Mouse (Mus musculus) MEL-GATA-1-ER (cell line): ENCODE measurements around the gene Lpin2.

Experiments used
- DNase-seq: peaks from one replicate; pipeline ENCODE4 v3.0.0-alpha.2; 2012; ENCODE audit warnings: low read depth; ENCODE audit errors: extremely low read depth

The Lpin2 gene

DNA sequence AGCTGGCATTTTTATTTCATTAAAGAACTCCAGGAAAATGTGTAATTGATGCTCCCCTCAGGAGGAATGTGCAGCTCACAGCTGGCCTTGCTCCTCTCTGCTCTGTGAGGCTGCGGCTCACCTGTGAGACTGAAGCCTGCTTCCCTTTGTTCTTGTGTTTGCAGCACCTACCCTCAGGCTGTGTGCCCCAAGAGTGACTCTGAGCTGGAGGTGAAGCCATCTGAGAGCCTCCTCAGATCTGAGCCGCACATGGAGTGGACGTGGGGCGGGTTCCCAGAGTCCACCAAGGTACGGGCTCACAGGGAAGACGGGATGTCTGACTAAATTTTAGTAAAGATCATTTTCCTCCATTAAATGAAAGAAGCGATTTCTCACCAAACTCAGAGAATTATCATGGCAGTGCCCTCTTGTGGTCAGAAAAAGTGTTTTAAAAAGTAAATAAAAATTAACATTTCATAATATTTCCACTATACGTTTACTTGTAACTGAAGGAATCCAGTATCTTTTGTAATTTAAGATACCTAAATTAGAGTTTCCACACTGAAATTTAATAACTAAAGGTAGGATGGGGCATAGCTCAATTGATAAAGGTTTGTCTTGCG lies 47.8 kb downstream of the Lpin2 start:
- DNase-seq: no peak

DNA sequence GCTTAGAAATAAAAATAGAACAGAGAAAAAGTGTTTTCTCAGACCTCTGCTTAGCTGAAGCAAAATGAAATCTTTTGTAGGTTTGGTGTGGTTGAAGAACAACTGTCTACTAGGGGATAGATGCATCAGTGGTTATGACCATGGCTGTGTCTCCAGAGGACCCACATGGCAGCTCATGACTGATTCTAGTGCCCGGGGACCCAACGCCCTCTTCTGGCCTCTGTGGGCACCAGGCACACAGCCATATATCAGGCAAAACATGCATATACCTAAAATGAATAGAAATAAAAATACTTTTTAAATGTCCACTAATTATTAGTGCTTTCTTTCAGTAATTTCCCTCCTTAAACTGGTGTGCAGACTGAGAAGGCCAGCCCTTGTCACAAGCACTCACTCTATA lies 49.6 kb downstream of the Lpin2 start:
- no peak for DNase-seq

DNA sequence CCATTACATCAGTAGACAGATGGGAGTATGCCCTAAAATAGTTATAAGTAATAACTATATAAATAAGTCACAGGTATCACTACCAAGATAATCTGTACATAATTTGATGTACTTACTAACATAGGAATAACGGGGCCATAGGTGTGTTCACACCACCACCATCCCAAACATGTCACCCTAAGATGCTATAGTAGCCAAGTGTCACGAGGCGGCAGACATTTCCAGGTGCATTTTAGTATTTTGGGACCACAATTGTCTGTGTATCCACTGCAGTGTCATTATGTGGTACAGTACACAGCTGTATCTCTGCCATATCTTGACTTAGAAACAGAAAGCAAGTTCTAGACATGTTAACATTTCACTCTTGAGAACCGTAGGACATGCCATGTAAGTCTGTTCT lies 50.9 kb downstream of the Lpin2 start:
- no peak for DNase-seq

DNA sequence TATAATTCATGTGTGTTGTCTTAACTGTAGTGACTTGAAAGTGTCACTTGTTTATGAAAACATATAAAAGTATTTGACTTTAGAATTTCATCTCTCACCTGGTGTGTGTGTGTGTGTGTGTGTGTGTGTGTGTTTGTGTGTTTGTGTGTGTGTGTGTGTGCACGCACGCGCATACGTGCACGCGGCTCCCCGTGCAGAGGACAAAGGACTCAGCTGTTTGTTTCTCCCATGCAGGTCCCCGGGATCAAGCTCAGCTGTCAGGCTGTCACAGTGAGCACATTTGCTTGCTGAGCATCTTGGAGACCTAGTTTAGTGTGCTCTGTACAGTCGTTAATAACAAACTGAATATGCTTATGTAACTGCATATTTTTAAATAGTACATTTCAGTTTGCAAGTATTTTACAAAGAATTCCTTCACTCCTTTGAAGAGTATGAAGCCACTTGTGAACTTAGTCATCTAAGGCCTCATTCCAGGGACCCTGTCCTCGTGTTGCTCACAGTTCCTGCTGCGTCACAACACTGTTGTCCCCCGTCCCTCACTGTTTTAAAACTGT lies 51.8 kb downstream of the Lpin2 start:
- no peak for DNase-seq

DNA sequence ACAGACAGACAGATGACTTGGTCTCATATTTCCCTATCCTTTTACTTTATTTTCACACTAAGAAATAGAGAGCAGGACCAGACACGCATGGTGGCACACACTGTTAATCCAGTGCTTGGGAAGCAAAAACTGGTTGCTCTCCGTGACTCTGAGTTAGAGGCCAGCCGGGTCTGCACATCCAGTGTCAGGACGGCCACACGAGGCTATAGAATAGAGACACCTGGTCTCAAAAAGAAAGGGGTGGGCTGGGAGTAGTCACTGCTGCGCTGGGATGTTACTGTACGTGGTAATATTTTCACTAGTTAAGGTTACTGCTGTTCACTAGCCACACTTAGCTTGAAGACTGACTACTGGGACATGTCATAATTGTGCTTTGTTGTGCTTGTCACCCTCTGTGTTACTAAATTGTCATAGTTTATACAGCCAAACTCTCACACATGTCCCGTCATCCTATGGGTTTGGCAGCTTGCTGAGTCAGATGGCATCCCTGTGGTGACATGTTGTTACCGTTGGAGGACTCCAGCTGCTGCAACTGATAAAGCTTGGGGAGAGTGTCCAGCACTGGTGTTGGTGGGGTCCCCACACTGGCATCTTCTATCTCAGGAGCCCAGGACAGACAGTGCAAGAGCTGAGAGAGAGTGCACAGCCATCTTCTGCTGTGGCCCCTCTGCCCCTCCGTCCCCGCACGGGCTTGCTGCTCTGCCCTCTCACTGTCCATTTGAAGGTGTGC lies 53.0 kb downstream of the Lpin2 start:
- peak; percentile 75 for DNase-seq

DNA sequence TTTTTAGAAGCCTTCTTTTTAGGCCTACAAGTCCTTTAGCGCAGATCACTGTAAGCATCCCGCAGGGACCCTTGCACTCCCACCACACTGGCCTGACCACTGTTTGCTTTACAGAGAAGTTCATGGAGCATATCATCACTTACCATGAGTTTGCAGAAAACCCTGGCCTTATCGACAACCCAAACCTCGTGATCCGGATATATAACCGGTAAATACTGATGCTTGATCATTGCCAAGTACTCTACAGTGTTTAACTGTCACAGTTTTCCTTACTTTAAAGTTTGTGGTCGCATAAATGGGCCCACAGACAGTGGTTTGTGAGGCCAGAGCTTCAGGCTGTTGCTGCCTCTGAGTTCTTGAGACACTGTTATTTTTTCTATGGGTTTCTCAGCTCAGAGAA lies 56.1 kb downstream of the Lpin2 start:
- no peak for DNase-seq

DNA sequence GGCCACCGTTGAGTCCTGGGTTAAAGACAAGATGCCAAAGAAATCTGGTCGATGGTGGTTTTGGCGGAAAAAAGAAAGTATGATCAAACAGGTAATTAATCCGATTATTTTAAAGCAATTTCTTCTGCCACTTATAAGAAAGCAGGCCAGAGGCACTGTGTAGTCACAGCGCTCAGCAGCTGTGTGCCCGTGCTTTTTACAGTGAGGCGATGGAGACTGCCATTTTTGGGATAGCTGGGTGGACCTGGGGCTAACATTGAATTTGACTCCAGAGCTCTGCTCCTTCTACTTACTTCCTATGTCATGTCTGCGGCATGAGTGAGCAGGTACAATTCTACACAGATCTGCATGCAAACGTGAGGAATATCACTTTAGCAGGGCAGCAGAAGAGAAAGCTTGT lies 58.5 kb downstream of the Lpin2 start:
- DNase-seq: no peak

DNA sequence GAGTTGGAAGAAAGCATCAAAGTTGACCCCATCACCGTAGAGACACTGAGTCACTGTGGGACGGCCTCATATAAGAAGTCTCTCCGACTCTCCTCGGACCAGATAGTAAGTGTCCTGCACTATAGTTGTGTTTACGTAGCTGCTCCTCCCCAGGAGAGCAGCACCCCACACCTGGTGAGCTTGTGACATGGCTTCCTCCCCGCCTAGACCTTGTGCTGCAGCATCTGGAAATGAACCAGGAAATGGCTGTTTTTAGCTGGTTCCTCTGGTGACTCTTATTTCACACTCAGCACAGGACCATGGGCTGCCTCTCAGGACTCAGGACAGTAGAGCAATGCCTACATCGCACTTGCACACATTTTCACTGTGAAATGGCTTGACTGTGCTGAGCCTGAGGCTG lies 60.3 kb downstream of the Lpin2 start:
- no peak for DNase-seq

DNA sequence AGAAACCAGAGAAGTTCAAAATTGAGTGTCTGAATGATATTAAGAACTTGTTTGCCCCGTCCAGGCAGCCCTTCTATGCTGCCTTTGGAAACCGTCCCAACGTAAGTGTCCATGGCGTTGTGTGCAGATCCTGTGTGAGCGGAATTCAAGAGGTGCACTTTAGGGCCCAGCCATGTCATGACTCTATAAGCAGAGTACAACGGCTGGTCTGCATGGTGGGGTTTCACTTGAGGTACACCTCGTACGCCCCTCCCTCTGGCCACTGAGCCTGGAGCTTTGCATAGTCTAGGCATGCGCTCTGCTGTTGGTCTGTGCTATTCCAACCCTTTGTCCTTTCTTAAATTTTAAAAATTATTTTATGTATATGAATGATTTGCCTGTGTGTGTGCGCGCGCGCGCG lies 62.8 kb downstream of the Lpin2 start:
- no peak for DNase-seq

DNA sequence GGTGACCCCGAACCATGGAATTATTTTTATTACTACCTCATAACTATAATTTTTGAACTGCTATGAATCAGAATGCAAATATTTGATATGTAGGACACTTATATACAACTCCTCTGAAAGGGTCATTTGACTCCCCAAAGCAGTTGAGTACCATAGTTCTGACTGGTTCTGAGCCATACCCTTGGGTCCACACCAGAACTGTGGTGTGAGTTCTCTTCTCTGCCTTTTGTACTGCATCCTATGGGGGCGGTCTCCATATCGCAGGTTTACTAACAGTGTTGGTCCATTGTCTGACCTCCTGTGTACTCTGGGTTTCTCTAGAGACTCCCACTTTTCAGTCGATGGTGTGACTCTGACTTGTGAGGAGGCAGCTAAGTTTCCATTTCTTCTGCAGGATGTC lies 63.7 kb downstream of the Lpin2 start:
- DNase-seq: no peak

DNA sequence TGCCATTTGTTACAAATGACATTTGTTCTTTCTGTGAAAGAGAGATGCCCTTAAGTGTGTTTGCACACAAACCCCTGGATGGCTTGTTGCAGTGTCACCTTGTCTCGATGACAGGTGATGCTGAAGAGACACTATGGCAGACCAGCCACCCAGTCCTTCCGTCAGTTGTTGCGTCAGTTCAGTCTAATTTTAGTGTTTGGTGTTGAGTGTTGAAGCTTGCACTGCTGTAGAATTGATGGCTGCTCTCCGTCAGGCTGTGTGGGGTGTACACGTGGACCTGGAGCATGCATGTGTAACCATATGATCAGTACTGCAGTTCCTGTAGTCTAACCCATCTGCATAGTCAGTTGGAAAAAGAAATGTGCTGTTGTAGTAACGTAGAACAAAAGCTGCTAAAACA lies 66.6 kb downstream of the Lpin2 start:
- no peak for DNase-seq

DNA sequence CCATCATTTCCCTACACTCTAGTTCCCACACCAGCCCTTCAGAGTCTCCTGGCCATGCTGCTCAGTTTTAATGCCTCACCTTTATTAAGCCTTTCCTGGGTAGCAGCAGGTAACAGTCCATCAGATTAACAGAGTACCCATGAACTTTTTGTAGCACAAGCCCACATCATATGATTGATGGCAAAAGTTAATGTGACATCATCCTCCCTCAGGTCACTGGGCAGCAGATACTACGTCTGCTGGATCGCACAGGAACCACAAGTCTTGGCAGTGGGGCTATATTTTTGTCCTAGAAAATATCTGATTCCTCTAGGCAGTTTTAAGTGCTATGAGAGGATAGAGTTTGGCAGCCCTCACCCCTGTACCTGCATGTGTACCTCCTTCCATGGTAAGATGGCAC lies 67.7 kb downstream of the Lpin2 start:
- no peak for DNase-seq

DNA sequence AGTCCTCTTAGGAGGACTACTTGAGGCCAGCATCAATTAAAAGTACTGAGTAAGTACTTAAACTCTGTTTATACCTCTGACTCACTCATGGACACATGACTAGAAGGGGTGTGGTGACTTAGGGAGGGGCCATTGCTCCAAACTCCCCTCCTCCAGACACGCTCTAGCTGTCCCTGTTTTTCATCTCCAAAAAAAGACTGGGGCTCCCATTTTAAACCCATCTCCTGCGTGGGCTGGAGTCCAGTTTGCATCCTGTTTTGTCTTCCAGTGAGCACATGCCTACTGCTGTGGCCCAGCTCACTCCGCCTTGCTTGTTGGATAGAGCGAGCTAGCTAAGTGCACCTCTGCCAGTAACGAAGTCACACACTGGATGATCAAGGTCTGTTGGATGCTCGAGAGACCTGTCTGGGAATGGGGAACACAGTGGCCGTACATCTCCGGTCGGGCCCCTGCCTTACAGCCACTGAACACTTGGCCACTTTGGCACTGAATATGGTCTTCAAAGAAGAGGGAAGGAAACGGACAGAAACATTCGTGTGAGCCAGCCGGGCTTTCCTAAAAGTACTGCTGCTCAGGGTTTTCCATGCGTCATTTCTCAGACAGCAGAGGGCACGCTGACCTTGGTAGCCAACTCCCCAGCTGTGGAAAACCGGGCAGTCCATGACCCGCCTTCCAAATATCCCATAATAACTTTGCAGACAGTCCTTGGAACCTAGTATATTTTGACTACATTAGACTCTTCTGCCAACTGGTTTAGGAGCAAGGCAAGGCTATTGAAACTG lies 68.7 kb downstream of the Lpin2 start:
- no peak for DNase-seq

DNA sequence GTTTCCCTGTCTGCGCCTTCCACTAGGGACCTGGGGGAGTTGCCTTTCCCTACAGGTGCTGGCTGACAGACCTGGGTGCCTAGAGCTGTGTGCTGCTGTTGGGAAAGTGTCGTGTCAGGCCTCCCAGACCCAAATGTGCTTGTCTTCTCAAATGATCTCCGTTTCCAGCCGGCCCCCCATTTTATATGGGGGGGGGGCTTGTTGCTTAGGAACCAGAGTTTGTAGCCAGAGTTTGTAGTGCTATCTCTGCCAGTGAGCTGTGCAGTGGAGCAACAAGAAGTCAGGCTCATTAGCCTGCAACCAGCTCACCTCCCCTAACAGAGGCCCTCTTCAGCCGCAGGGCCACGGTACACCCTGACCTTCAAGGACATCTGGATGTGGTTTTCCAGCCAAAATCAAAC lies 69.2 kb downstream of the Lpin2 start:
- DNase-seq: no peak

DNA sequence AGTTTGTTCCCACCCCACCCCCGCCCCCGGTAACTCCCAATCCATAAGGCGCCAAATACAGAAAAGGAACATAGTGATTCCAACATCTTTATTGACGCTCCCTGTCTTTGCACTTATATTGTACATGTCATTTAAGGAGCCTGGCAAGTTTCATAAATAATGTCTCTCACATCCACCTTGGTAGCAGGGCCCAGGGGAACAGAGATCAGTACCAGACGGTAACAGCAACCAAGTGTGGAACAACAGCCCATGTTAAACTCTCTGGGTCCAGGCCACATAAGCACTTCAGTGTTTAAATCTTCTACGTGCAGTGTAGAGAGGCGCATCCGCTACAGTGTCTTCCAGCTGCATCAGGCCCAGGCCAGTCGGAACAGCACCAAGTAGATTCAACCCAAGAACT lies 69.7 kb downstream of the Lpin2 start:
- DNase-seq: no peak

DNA sequence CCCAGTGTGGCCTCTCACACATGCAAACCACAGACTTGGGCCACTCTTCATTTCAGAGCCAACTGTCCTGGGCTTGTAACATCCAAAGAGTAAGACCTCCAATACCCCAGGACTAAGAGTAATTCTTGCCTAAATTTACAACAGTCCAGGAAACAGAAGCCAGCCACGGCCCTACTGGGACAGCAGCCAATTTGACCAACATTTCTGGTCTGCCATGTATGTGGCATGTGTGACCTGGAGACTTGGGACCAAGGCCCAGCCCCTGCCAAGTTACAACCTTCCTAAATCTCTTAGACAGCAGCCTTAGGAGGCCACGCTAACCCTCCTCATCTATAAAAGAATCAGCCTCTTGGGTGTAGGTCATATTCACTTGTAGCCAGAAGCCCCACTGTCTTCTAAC lies 71.0 kb downstream of the Lpin2 start:
- no peak for DNase-seq

DNA sequence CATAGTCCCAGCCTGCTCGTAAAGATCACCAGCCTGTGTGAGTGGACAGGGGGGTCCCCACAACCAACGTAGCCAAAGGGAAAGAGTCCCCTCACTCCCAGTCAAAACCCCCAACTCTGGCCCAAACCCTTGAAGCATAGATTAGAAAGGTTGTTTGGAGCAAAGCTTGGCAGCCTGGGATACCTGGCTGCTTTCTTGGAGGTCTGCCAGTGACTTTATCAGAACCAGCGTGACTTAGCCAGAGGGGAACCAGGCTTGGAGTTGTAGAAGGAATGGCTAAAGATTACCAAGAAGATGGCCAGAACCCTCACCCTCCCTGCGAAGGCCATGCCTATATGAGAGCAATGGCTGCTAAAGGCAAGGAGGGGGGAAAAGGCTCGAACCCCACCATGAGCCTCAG lies 71.7 kb downstream of the Lpin2 start:
- no peak for DNase-seq

DNA sequence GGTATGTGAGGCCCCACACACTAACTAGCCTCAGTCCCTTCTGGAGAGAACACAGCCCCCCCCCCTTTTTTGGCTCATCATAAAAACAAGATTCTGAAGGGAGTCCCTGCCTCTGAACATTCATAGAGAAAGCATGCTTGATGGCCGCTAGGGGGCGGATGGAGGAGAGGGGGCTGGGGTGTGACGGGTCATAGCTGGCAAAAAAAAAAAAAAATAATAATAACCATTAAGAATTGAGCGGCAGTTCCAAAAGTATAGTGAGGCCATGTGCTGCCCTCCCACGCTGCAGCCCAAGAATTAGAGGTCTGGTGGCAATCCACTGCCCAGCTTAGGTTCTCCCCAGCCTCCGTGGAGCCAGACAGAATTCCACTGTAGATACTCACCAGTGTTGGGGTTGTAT lies 72.4 kb downstream of the Lpin2 start:
- DNase-seq: no peak

DNA sequence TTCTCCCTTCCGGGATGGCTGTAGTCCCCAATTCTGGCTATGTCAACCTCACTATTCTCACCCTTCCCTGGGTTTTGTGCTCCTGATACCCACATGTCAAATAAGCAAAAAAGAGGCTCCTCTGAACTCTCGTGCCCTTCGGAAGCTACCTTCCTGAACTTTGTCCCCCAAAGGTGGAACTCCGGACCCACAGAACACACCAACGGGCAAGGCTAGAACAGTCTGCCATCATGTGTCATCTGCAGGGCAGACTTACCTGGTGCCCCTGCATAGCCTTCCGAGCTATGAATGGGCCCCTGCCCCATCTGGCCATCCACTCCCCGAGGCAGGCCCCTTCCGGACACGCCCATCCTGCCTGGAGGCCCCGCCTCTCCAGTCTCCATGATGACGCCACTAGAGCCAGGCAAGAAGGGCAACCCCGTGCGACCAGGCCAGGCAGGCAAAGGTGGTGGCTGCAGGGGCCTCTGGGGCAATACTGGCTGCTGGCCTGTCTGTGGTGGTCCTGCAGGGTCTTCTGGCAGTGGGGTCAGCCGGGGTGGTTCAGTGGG lies 73.8 kb downstream of the Lpin2 start:
- DNase-seq: no peak

DNA sequence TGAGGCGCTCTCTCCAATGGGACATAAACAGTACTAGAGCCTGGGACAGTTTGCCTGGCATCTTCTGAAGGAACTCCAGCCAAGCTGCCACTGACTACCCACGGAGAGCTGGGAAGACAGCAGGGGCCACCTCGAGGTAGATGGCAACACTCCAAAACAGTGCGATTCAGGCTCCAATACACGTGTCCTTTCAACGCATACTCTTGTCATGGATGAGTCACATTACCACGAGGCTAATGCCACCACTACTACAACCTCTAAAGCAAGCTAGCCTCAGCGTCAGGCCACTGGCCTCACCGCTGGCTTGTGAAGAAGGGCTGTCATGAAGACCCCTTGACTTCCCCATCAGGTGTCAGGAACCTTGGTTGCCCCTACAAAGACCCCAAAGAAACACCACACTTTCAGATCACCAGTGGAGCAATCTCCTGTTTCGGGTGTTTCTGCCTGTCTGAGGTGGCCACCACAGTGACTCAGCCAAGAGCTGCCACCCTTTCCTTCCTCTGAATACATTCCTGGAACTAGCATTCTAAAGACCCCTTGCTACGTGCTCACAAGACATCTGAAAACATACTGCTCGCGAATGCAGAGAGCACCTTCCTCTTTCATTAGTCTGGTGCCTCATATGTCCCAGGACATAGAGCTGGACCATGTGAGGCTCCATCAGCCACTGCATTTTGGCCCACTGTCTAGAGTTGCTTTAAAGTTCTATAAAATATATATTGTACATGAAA lies 74.6 kb downstream of the Lpin2 start:
- peak; percentile 80 for DNase-seq

DNA sequence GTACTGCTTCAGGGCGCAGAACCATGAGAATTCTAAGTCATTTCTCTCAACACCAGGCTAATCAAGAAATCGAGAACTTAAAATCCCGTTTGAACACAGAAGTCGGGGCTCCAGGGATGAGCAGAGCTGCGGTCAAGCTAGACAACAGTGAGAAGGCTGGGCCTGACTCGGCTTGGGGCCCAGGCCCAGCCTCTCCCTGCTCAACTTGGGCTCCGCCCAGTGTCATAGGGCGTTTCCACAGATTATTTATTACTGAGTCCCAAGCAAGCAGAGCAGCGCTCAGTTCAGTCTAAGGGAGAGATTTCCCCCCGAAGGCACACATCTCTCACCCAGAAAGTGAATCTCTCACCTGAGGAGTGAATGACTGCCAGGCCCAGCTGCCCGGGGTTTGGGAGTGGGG lies 77.4 kb downstream of the Lpin2 start:
- no peak for DNase-seq
